Mouse (Mus musculus) ES-E14 (cell line): ENCODE data around the gene Kndc1.

Experiments used
- MAFK ChIP-seq: IDR thresholded peaks from 2 replicates; pipeline ENCODE4 v1.6.1; 2014; ENCODE audit warnings: mild to moderate bottlenecking, low read depth, low read length, inconsistent platforms; ENCODE audit not compliant: insufficient read depth
- ZC3H11A ChIP-seq: IDR thresholded peaks from 2 replicates; pipeline ENCODE4 v1.6.1; 2012; ENCODE audit warnings: low read depth, mild to moderate bottlenecking, inconsistent platforms, low read length, borderline replicate concordance
- ZNF384 ChIP-seq: IDR thresholded peaks from 2 replicates; pipeline ENCODE4 v1.6.1; 2012; ENCODE audit warnings: low read depth, low read length, inconsistent platforms

DNA sequence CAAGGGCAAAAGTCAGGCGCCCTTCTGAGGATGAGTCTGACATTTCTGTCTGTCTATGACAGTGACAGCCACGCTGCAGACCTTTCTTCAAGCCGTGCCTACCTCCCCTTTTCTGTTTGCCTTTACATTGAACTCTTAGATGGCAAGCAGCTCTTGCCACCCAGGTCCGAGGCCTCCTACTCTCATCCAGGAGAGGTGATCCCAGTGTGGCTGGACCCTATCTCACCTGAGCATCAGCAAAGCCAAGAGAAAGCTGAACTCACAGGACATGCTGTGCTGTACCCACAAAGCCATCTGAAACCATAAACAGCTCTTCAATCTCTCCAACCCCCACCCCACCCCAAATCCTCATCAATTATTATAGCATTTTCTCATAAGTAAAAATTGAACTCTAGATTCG is 43.8 kb upstream of the Kndc1 start:
- TF ChIP-seq ZC3H11A = no peak
- TF ChIP-seq MAFK = no peak
- TF ChIP-seq ZNF384 = no peak
